Mouse (Mus musculus): ENCODE measurements around the gene Nr1d1. TPM values are rescaled to one million over a fixed set of nuclear protein-coding genes. Genes with fewer than 3 reads are reported as not detected.

Gene Nr1d1
- total RNA-seq, 2 experiments from 2014 or later = 104 to 107 TPM

DNA sequence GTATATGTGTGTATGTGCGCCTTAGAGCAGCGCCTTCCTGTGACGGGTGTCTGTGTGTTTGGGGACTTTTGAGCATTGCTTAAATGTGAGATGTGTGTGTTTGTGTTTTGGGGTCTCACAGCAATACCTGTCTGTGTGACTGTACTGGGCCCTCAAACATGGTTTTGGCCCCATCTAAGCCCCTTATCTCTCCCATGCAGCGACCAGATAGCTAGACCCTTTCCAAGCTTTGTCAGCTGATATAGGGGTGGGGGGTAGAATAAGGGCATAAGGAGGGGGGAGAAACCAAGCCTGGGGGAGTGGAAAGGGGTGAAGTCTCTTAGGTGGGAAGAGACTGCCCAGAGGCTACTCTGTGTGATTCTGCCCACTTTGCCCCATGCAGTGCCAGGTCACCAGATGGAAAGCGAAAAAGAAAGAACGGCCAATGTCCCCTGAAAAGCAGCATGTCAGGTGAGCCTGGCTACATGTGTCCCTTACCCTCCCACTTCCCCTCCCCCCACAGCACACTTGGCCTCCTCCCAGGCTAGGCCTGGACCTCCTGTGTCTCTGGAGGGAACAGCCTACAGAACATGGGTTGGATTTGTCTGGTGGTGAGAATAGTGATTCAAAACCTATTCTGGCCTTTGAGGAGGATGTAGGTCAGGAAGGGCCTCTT is 19.3 kb downstream of the Nr1d1 start:
- DNase-seq = no peak
- intact Hi-C loops (cut with DNase I) = no loop called here

DNA sequence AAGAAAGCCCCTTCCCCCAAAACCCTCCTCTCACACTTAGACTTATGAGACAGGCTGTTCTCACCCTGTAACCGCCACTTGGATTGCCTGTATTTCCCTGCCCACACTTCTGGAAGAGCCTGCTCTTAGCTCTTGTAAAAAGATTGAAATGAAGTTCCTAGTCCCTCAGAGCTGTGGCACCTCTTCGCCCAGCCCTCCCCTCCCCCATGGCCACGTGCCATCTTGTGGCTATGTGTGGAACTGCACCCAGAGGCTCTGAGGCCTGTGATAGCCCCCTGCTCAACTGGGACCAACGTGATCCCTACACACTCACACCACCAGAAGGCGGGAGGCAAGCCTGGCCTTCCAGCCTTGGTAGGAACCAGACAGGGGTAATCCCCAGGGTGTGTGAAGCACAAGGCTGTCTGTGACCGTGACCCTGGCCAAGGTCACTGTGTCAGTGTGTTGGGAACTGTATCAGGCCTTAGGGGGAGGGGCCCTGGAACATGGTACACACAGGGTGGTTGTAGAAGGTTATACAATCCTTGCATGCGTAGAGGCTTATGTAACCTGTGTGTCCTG is 20.4 kb downstream of the Nr1d1 start:
- DNase-seq = peak; percentile 73 to 77
- intact Hi-C loops (cut with DNase I) = loop anchor here (1.0 kb wide), 1 partner anchor 12 kb away; no protein-coding TSS in a partner anchor

- peak; percentile 19 to 46 for DNase-seq
- intact Hi-C loops (cut with DNase I) = loop anchor here (1.0 kb wide), 1 partner anchor 12 kb away; no protein-coding TSS in a partner anchor
Observed at GRCm38 (mm10) chr11:98754151-98754620, 20.9 kb downstream of the Nr1d1 start.

GRCm38 (mm10) chr11:98753264-98753663 is 21.9 kb downstream of the Nr1d1 start:
- intact Hi-C loops (cut with DNase I) = no loop called here
- DNase-seq = no peak

DNA sequence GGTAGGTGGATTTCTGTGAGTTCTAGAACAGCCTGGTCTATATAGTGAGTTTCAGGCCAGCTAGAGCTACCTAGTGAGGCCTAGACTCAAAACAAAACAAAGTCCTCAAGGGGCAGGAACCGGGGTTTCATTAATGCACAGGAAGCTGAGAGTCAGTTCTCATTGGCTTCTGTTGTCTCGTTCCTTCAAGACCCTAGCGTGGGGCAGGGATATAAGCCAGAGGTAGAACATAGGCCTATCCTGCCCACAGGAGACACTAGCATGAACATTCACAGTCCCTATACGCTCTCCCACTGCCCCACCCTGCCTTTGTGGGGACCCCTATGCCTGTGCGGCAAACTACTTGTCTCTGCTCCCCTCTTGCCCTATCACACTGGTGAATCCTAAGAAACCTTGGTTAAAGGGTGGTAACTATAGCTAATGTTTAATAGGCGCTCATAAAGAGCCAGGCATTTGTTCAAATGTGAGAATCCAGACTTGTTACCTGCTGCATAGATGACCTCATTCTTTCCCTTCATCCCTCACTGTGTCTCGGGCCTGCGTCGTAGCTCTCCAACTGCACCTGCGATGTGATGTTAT is 22.5 kb downstream of the Nr1d1 start:
- intact Hi-C loops (cut with DNase I) = no loop called here
- no peak for DNase-seq

DNA sequence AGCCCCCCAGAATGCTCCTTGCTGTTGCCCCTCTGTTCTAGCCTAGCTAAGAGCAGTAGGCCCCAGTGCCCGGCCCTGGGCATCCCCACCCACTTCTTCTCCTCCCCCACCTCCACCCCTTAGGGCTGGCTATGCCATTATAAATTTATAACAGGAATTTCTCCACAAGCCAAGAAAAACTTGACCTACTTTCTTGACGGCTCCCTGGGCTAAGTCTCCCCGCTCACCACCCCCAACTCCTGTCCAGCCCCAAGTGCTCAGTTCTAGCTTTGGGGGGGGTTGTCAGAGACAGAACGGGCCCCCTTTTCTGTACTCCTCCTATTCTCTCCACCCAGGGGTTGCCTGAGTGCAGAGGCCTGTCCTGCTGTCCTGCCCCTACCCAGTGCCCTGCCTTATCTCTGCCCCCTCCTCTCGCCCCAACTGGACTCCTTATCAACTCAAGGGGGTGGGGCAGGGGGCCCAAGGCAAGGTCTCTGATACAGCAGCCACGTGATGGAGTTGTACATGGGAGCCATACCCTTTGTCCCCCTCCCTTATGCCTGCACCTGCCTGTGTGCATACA is 23.8 kb downstream of the Nr1d1 start:
- intact Hi-C loops (cut with DNase I) = no loop called here

DNA sequence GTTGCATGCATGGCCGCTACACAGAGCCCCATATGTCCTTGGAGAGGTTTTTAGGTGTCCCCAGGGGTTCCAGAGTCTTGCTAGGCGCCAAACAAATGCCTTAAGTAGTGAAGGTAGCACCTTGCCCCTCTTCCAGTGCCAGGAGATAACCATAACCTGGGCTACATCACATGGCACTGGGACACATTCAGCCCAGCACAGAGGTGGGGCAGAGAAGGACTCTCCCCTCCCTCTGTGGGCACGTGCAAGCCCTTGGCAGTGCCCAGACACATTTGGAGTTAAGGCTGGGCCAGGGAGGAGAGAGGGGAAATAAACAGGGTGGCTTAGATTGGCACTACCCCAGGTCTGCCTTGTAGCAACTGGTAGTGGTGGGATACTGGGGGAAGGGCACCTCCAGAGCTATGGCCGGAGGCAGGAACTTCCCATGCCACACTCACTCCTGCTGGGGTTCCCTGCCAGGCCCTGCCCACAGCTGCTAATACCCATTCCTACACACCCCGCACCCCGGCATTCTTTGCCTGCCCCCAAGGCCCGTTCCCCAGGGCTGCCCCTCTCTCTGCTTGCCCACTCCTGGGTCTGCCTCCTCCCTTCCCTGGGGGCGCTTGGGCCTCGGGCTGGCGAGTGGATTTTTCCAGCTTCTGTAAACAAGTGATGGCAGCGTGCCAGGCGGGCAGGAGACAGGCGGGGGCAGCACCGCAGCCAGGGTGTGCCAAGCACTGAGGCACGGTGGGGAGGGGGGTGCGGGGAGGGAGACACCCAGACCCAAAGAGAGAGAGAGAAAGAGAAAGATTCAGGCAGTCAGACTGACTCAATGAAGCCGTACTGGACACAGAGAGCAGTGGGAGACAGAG is 24.6 kb downstream of the Nr1d1 start:
- intact Hi-C loops (cut with DNase I) = no loop called here
- DNase-seq = peak; percentile 62 to 66

More for the DNA sequence above, 23.8 kb downstream of the Nr1d1 start:
- peak in 1 of 2 experiments; percentile 42 for DNase-seq

DNA sequence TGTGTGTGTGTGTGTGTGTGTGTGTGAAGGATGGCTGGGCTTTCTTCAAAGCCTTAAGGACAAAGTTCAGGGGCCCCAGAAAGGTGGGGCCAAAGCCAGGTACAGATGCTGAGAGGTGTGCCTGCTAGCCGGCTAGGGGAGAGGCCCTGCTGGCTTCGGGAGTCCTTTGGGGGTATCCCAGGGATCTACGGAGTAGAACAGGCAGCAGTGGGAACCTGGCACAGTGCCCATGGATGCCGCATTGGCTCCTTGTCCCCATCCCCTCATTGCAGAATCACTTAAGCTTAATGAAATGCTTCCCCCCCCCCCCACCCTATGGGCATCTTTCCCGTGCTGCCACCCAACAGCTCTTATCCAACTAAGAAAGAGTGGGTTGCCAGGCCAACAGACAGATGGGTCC is 25.4 kb downstream of the Nr1d1 start:
- DNase-seq = no peak
- intact Hi-C loops (cut with DNase I) = loop anchor here (2.0 kb wide), 1 partner anchor 15 kb away; no protein-coding TSS in a partner anchor

GRCm38 (mm10) chr11:98748506-98749416 is 26.4 kb downstream of the Nr1d1 start:
- DNase-seq = peak; percentile 25 to 42
- intact Hi-C loops (cut with DNase I) = loop anchor here (2.0 kb wide), 1 partner anchor 16 kb away; no protein-coding TSS in a partner anchor

GRCm38 (mm10) chr11:98747804-98748505 is 27.2 kb downstream of the Nr1d1 start:
- intact Hi-C loops (cut with DNase I) = loop anchor here (2.0 kb wide), 1 partner anchor 17 kb away; no protein-coding TSS in a partner anchor
- peak; percentile 25 to 60 for DNase-seq

DNA sequence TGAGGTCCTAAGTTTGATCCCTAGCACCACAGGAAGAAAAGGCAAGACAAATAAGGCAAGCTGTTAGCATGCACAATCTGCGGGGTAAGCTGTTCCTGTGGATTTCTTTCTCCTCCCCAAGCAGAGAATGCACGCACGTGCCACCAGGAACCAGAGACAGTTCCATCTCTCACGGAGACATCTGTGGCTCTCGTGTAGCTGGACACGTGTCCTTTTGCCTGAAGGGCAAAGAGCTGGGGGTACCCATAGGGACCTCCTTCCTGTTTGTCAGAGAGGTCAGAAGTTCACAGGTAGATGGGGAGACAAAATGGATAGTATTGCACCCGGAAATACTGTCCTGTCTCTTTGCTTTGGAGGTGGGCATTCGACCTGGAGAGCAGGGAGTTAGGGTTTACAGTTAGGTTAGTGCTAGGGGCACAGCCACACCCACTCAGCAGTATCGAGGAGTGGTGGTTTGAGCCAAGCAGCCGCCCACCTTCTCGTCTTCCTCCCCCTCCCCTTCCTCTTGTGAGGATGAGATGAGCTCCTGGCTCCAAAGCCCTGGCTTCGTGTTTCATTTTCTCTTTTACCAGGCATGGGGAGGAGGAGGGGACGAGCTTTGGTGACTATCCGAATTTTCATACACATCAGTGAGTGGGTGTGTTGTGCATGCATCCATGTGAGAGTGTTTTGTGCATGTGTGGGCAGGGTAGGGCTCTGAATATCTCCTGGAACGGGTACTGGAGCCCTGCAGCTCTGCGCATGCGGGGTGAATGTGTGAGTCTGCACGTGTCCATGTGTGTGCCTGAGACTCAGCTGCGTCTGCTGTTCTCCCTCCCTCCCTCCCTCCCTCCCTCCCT is 28.1 kb downstream of the Nr1d1 start:
- intact Hi-C loops (cut with DNase I) = no loop called here

DNA sequence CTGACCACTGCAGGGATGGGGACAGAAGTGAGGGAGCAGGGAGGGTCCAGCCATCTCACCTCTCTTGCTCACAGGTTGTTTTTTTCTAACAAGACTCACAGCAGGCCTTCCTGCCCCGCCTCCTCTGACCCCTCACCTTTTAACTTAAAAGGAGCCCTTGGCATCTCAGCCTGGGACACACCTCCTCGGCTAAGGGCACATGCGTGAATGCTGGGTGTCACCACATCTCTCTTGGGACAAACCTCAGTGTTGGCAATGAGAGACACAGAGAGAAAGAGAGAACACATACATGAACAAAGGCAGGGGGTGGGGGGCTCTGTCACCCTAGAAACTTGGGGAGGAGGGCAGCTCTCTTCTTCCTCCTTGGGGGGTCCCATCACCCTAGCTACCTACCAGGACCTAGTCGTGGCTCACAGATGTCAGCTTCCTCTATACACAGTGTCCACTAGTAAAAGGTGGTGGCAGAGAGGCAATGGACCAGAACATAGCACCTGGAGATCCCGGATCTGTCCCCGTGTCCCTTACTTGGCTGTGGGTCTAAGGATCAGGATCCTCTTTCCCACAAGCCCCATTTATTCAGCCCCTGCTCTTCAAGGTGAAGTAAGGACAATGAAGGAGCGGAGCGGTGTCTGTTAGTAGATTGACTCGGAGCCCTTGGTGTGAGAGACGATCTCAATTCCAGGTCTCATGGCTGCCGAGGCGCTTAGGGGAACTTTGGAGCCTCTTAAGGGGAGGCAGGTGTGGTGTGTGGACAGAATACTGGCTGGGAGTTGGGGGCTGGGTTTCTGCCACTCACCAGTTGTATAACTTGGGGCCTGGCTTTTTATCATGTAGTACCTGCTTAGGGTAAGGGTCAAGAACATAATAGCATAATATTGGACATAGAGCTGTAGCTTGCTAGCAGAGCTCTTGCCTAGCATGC is 28.9 kb downstream of the Nr1d1 start:
- intact Hi-C loops (cut with DNase I) = no loop called here
- DNase-seq = no peak

More for the DNA sequence above, 28.1 kb downstream of the Nr1d1 start:
- DNase-seq = peak; percentile 75 to 82

GRCm38 (mm10) chr11:98744456-98745019 is 30.6 kb downstream of the Nr1d1 start:
- peak in 1 of 2 experiments; percentile 34 for DNase-seq
- intact Hi-C loops (cut with DNase I) = loop anchor here (1.0 kb wide), 1 partner anchor 26 kb away; no protein-coding TSS in a partner anchor

DNA sequence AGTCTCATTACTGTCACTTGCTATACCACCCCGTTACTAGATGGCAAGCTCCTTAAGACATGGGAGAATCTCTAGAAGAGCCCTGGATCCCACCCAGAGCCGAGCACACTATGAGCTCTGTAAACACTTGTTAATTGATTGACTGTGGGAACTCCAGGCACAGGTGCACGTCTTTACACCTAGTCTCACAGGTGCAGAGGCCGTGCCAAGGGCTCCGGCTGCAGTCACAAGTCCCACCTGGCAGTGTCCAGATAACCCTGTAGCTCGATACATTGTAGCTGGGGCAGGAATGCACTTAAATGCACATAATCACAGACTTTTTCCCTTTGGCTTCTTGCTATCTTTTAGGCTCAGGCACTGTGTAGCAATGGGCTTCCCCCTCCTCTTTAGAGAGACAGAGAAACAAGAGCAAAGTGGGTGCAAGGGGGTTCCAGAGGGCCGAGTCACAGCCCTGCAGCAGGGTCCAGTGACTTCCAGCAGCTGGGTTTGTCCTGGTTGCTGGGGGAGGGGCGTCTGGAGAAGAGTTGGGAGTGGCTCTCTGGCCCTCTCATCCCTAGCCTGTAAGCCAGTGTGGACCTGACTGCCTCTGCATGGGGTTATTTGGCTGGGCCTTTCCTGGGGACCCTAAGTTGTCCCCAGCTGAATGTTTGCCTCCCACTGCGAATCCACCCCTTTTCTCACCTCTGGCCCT is 31.3 kb downstream of the Nr1d1 start:
- intact Hi-C loops (cut with DNase I) = loop anchor here (1.0 kb wide), 1 partner anchor 27 kb away; no protein-coding TSS in a partner anchor
- peak; percentile 55 to 66 for DNase-seq

All from heart, postnatal 36 days (tissue).